8 mouse cellular contexts compared by ENCODE assay signal in the genomic region with DNA sequence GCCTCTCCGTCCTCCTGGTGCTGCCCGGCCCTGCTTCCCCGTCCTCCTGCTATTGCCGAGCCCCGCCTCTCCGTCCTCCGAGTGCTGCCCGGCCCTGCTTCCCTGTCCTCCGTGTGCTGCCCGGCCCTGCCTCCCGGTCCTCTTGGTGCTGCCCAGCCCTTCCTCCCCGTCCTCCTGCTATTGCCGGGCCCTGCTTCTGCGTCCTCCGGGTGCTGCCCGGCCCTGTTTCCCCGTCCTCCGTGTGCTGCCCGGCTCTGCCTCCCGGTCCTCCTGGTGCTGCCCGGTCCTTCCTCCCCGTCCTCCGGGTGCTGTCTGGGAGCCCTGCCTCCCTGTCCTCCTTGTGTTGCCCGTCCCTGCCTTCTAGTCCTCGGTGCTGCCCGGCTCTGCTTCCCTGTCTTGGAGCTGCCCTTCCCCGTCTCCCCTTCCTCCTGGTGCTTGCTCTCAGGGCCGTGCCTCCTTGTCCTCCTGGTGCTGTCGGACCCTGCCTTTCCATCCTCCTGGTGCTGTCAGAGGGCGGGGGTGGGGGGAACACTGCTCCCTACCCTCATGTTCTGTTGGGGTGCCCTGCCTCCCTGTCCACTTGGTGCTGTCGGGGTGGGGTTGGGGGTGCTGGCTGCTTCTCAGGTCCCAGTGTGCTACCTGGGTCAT. TPM values are rescaled to one million over a fixed set of nuclear protein-coding genes. Genes with fewer than 3 reads are reported as not detected.
A peak's percentile ranks its signal among the peaks of the same experiment; 100 is the strongest.
DNase-seq lines count a peak whose midpoint lies in the region; ATAC-seq and TF ChIP-seq lines count a peak whose summit lies in the region.

No protein-coding gene starts in this region.

- no peaks in the 10 kb centered on the region for H3K9me3 ChIP-seq in ES-Bruce4 (replicated peaks; ENCODE audit: control insufficient read depth, insufficient read depth, low read length, poor library complexity, severe bottlenecking)
- H3K9me3 ChIP-seq in embryonic facial prominence, embryonic 14.5 days (ENCODE audit: control insufficient read depth, low read length) = no peaks in the 10 kb centered on the region
- H3K9me3 ChIP-seq in megakaryocyte, embryonic 14.5 days = no peaks in the 10 kb centered on the region

- DNase-seq in adrenal gland, postnatal 25 days = peak; percentile 50
- DNase-seq in embryonic facial prominence, embryonic 14.5 days (ENCODE audit: low spot score) = peak; percentile 22
- DNase-seq in layer of hippocampus, postnatal 36 days = peak; percentile 15 to 24
- DNase-seq in right cerebral cortex, postnatal 25 days = peak; percentile 34
- no peak for DNase-seq in T-cell, adult 2 months (ENCODE audit: low spot score)

- ATAC-seq in embryonic facial prominence, embryonic 14.5 days (ENCODE audit: low read depth) = peak; percentile 12; the same call in 1 of the 2 replicates
- peak; percentile 40 to 41 for ATAC-seq in hematopoietic stem cell, adult 5-6 weeks (replicated peaks in 1 of 2; ENCODE audit: insufficient read depth in 1 of 2, low FRiP score in 2 of 2, low TSS enrichment in 1 of 2, low read depth in 1 of 2, poor library complexity in 2 of 2, severe bottlenecking in 2 of 2)

- no peak overlapping the region for H3K27ac ChIP-seq in ES-Bruce4 (ENCODE audit: insufficient read depth, low read length)
- H3K27ac ChIP-seq in embryonic facial prominence, embryonic 14.5 days (replicated peaks; ENCODE audit: low read depth, low read length) = peak overlapping the region; percentile 90

- no peaks in the 10 kb centered on the region for H3K36me3 ChIP-seq in ES-Bruce4 (ENCODE audit: control insufficient read depth, insufficient read depth, low read length, poor library complexity, severe bottlenecking)
- no peaks in the 10 kb centered on the region for H3K36me3 ChIP-seq in embryonic facial prominence, embryonic 14.5 days (ENCODE audit: control insufficient read depth, insufficient read depth, low read length)
- peaks cover 38% of the 10 kb centered on the region for H3K36me3 ChIP-seq in megakaryocyte, embryonic 14.5 days (replicated peaks; ENCODE audit: low read length)

- TF ChIP-seq CTCF in ES-Bruce4 (IDR thresholded peaks at IDR 0.05; ENCODE audit: low read depth, low read length) = no peak

- no peak for TF ChIP-seq POLR2A in ES-Bruce4 (IDR thresholded peaks at IDR 0.05; ENCODE audit: insufficient read depth, low read length)

- H3K4me2 ChIP-seq in embryonic facial prominence, embryonic 14.5 days (ENCODE audit: low read depth, low read length) = peak overlapping the region; percentile 86

- WGBS in embryonic facial prominence, embryonic 14.5 days = under 1% methylated on average over 30 of the region's 31 CpGs

- H3K4me1 ChIP-seq in ES-Bruce4 (ENCODE audit: control insufficient read depth, insufficient read depth, low read length) = no peaks in the 10 kb centered on the region
- peaks cover 16% of the 10 kb centered on the region for H3K4me1 ChIP-seq in embryonic facial prominence, embryonic 14.5 days (ENCODE audit: control insufficient read depth, insufficient read depth, low read length)
- peaks cover 23% of the 10 kb centered on the region for H3K4me1 ChIP-seq in megakaryocyte, embryonic 14.5 days

- TF ChIP-seq EP300 in ES-Bruce4 (IDR thresholded peaks at IDR 0.05; ENCODE audit: insufficient read depth, low read depth, low read length) = no peak

- no peaks in the 10 kb centered on the region for H3K27me3 ChIP-seq in ES-Bruce4 (ENCODE audit: control insufficient read depth, insufficient read depth, low read length, poor library complexity, severe bottlenecking)
- H3K27me3 ChIP-seq in embryonic facial prominence, embryonic 14.5 days (replicated peaks; ENCODE audit: control insufficient read depth, insufficient read depth, low read length) = no peaks in the 10 kb centered on the region
- H3K27me3 ChIP-seq in megakaryocyte, embryonic 14.5 days (replicated peaks) = no peaks in the 10 kb centered on the region

- H3K4me3 ChIP-seq in ES-Bruce4 (ENCODE audit: low read depth, low read length) = peak overlapping the region; percentile 62
- H3K4me3 ChIP-seq in embryonic facial prominence, embryonic 14.5 days (ENCODE audit: low read depth, low read length) = peak overlapping the region; percentile 97
- peak overlapping the region; percentile 97 for H3K4me3 ChIP-seq in megakaryocyte, embryonic 14.5 days (replicated peaks)

- H3K9ac ChIP-seq in ES-Bruce4 (ENCODE audit: low read depth, poor library complexity, severe bottlenecking) = peak overlapping the region; percentile 90
- H3K9ac ChIP-seq in embryonic facial prominence, embryonic 14.5 days (ENCODE audit: low read depth, low read length) = peak overlapping the region; percentile 96

RNA-seq across cellular contexts. Expression of gene Mob1b, which starts 1.0 kb away (rescaled TPM):
- polyA plus RNA-seq in ES-Bruce4 (2011; ENCODE audit: insufficient read depth, insufficient read length, low read depth, missing spikeins) = 22.6 and 26.1 TPM in 2 replicates
- total RNA-seq in adrenal gland, postnatal 25 days (2021) = 39.0 and 43.1 TPM in 2 replicates
- polyA plus RNA-seq in embryonic facial prominence, embryonic 14.5 days (2014; fragmentation: Nextera tagmentation; extraction: Ambion mirVana) = 14.3 and 16.1 TPM in 2 replicates
- 12.6 and 19.9 TPM in 2 replicates for total RNA-seq in hematopoietic stem cell, adult 5-6 weeks (2017)
- total RNA-seq in layer of hippocampus, postnatal 36 days (2021) = 10 to 100 TPM; 31.6 to 32.9 TPM
- 20.8 and 22.0 TPM in 2 replicates for polyA plus RNA-seq in megakaryocyte, embryonic 14.5 days (2012; ENCODE audit: insufficient read depth, low replicate concordance)

RNA-seq across cellular contexts. Expression of gene Dck, which starts 43.1 kb away (rescaled TPM):
- 39.0 and 41.2 TPM in 2 replicates for polyA plus RNA-seq in ES-Bruce4 (2011; ENCODE audit: insufficient read depth, insufficient read length, low read depth, missing spikeins)
- total RNA-seq in adrenal gland, postnatal 25 days (2021) = 4.6 and 6.7 TPM in 2 replicates
- 36.9 and 41.6 TPM in 2 replicates for polyA plus RNA-seq in embryonic facial prominence, embryonic 14.5 days (2014; fragmentation: Nextera tagmentation; extraction: Ambion mirVana)
- 30.8 and 45.9 TPM in 2 replicates for total RNA-seq in hematopoietic stem cell, adult 5-6 weeks (2017)
- total RNA-seq in layer of hippocampus, postnatal 36 days (2021) = 10 to 100 TPM; 14.6 to 14.8 TPM
- polyA plus RNA-seq in megakaryocyte, embryonic 14.5 days (2012; ENCODE audit: insufficient read depth, low replicate concordance) = 1.5 and 2.0 TPM in 2 replicates

RNA-seq across cellular contexts. Expression of gene Grsf1, which starts 45.7 kb away (rescaled TPM):
- 125 and 139 TPM in 2 replicates for polyA plus RNA-seq in ES-Bruce4 (2011; ENCODE audit: insufficient read depth, insufficient read length, low read depth, missing spikeins)
- total RNA-seq in adrenal gland, postnatal 25 days (2021) = 134 and 146 TPM in 2 replicates
- 64.1 and 64.6 TPM in 2 replicates for polyA plus RNA-seq in embryonic facial prominence, embryonic 14.5 days (2014; fragmentation: Nextera tagmentation; extraction: Ambion mirVana)
- total RNA-seq in hematopoietic stem cell, adult 5-6 weeks (2017) = 80.8 and 112 TPM in 2 replicates
- 10 to 100 TPM; 85.3 to 97.2 TPM for total RNA-seq in layer of hippocampus, postnatal 36 days (2021)
- polyA plus RNA-seq in megakaryocyte, embryonic 14.5 days (2012; ENCODE audit: insufficient read depth, low replicate concordance) = 15.9 and 41.9 TPM in 2 replicates
